12 mouse cellular contexts compared by ENCODE assay signal in genomic region chr6:34861546-34862053, GRCm38 (mm10). TPM values are rescaled to one million over a fixed set of nuclear protein-coding genes. Genes with fewer than 3 reads are reported as not detected.
DNase-seq lines count a peak whose midpoint lies in the region; ATAC-seq lines count a peak whose summit lies in the region.
"Had no signal": no experiment of that assay in that cellular context is flagged by ENCODE, and none has a peak within 500 bp of the region (broad histone marks: within the 10 kb centered on the region; RNA-seq: fewer than 3 reads in every experiment).

No protein-coding gene starts in this region.

- peak; percentile 90 for DNase-seq in heart, adult 11 months
- DNase-seq in heart, postnatal 14 days, result no peak
- DNase-seq in thymus, postnatal 25 days, result peak; percentile 34
- DNase-seq in adrenal gland, postnatal 25 days, result no peak
- DNase-seq in urinary bladder, postnatal 25 days (ENCODE audit: low spot score), result no peak
- no peak for DNase-seq in heart, adult 8-10 months (ENCODE audit: low spot score)
- DNase-seq: right cerebral cortex, adult 18-20 months; spleen, adult 18-20 months had no signal

- intact Hi-C loops in heart, postnatal 14 days (cut with DNase I), result loop anchor here (2.0 to 5.0 kb wide), 2 partner anchors 17 to 79 kb away; partner anchors contain the start of genes Agbl3 and Cyren

- 0 out of 2 replicates have a peak, but pooled peaks have one; percentile 39 for ATAC-seq in erythroid progenitor cell, adult 5-6 weeks (replicated peaks; ENCODE audit: low FRiP score, poor library complexity, severe bottlenecking)
- ATAC-seq in megakaryocyte, adult 5-6 weeks (ENCODE audit: poor library complexity, severe bottlenecking), result 0 out of 2 replicates have a peak, but pooled peaks have one; percentile 11

RNA-seq across cellular contexts. Expression of gene Tmem140, which starts 1.3 kb away (rescaled TPM):
- 10 to 100 TPM; 19.4 to 28.1 TPM for total RNA-seq in heart, postnatal 14 days (2021)
- 3.8 TPM in 1 of 2 replicates, not detected in the other for total RNA-seq in erythroid progenitor cell, adult 5-6 weeks (2015; ENCODE audit: low replicate concordance)
- total RNA-seq in erythroid progenitor cell, adult 5-6 weeks (2017; ENCODE audit: low replicate concordance), result 3.6 and 5.4 TPM in 2 replicates
- total RNA-seq in megakaryocyte, adult 5-6 weeks (2015), result 3.1 and 5.0 TPM in 2 replicates
- 2.8 and 6.1 TPM in 2 replicates for total RNA-seq in megakaryocyte, adult 5-6 weeks (2017)
- total RNA-seq in adrenal gland, postnatal 25 days (2021), result 10.5 and 18.9 TPM in 2 replicates
- total RNA-seq in heart, adult 8-10 months (2022), result 10 to 100 TPM; 17.8 to 27.1 (median 24.5) TPM

RNA-seq across cellular contexts. Expression of gene Cyren, which starts 16.3 kb away (rescaled TPM):
- 1 to 10 TPM; 5.9 to 7.1 TPM for total RNA-seq in heart, postnatal 14 days (2021)
- total RNA-seq in erythroid progenitor cell, adult 5-6 weeks (2015; ENCODE audit: low replicate concordance), result 6.7 and 10.5 TPM in 2 replicates
- 6.7 and 9.4 TPM in 2 replicates for total RNA-seq in erythroid progenitor cell, adult 5-6 weeks (2017; ENCODE audit: low replicate concordance)
- total RNA-seq in megakaryocyte, adult 5-6 weeks (2015), result 7.5 and 8.1 TPM in 2 replicates
- total RNA-seq in megakaryocyte, adult 5-6 weeks (2017), result 3.8 and 7.1 TPM in 2 replicates
- 8.5 and 11.4 TPM in 2 replicates for total RNA-seq in adrenal gland, postnatal 25 days (2021)
- total RNA-seq in heart, adult 8-10 months (2022), result 1 to 10 TPM; 3.7 to 4.2 (median 3.8) TPM

RNA-seq across cellular contexts. Expression of gene Wdr91, which starts 49.1 kb away (rescaled TPM):
- 10 to 100 TPM; 13.3 to 15.9 TPM for total RNA-seq in heart, postnatal 14 days (2021)
- 35.6 and 63.1 TPM in 2 replicates for total RNA-seq in erythroid progenitor cell, adult 5-6 weeks (2015; ENCODE audit: low replicate concordance)
- total RNA-seq in erythroid progenitor cell, adult 5-6 weeks (2017; ENCODE audit: low replicate concordance), result 74.3 and 74.4 TPM in 2 replicates
- 4.2 and 7.6 TPM in 2 replicates for total RNA-seq in megakaryocyte, adult 5-6 weeks (2015)
- total RNA-seq in megakaryocyte, adult 5-6 weeks (2017), result 19.6 and 27.5 TPM in 2 replicates
- total RNA-seq in adrenal gland, postnatal 25 days (2021), result 12.4 and 16.6 TPM in 2 replicates
- 10 to 100 TPM; 11.6 to 15.9 (median 13.3) TPM for total RNA-seq in heart, adult 8-10 months (2022)

RNA-seq across cellular contexts. Expression of gene Stra8, which starts 58.4 kb away (rescaled TPM):
- total RNA-seq in heart, postnatal 14 days (2021), result not detected
- not detected in 2 replicates for total RNA-seq in erythroid progenitor cell, adult 5-6 weeks (2015; ENCODE audit: low replicate concordance)
- total RNA-seq in erythroid progenitor cell, adult 5-6 weeks (2017; ENCODE audit: low replicate concordance), result not detected in 2 replicates
- total RNA-seq in megakaryocyte, adult 5-6 weeks (2015), result not detected in 2 replicates
- total RNA-seq in megakaryocyte, adult 5-6 weeks (2017), result not detected in 2 replicates
- total RNA-seq in adrenal gland, postnatal 25 days (2021), result not detected in 2 replicates
- not detected for total RNA-seq in heart, adult 8-10 months (2022)
- total RNA-seq: adrenal gland, postnatal 14 days; heart, postnatal 25 days had no signal

Comparison
In these comparisons a context has a peak if more than half of its experiments do, and no peak if none do; other contexts are left out.
1. DNase-seq: peak in heart, adult 11 months (single experiment) and thymus, postnatal 25 days (single experiment); none in heart, postnatal 14 days (0 of 2), adrenal gland, postnatal 25 days (single experiment), urinary bladder, postnatal 25 days (single experiment) and heart, adult 8-10 months (single experiment).